Mouse (Mus musculus): ENCODE results near the gene Bricd5. TPM values are rescaled to one million over a fixed set of nuclear protein-coding genes. Genes with fewer than 3 reads are reported as not detected.
"Not testable (repeated sequence)": the region's sequence is repeated elsewhere in the genome, so short reads cannot be mapped to it uniquely, and the experiment has no call there.

Gene Bricd5
- total RNA-seq, 2 experiments from 2014 or later = 1.1 to 1.7 TPM

- ATAC-seq (replicated peaks; ENCODE audit: low FRiP score, poor library complexity, severe bottlenecking) = not testable (repeated sequence)
These were observed 18.0 kb upstream of the Bricd5 start for GRCm38 (mm10) chr17:24455523-24456206.

- ATAC-seq (replicated peaks; ENCODE audit: low FRiP score, poor library complexity, severe bottlenecking) = peak; percentile 76
These were observed 12.1 kb upstream of the Bricd5 start for GRCm38 (mm10) chr17:24461580-24461979.

- no peak for ATAC-seq (replicated peaks; ENCODE audit: low FRiP score, poor library complexity, severe bottlenecking)
These were observed 10.8 kb upstream of the Bricd5 start for GRCm38 (mm10) chr17:24462932-24463331.

- peak; percentile 16; the same call in 1 of the 2 replicates for ATAC-seq (replicated peaks; ENCODE audit: low FRiP score, poor library complexity, severe bottlenecking)
These were observed 10.1 kb upstream of the Bricd5 start for GRCm38 (mm10) chr17:24463374-24464133.

GRCm38 (mm10) chr17:24468636-24469246 is 4.9 kb upstream of the Bricd5 start:
- ATAC-seq (replicated peaks; ENCODE audit: low FRiP score, poor library complexity, severe bottlenecking) = no peak

- no peak for ATAC-seq (replicated peaks; ENCODE audit: low FRiP score, poor library complexity, severe bottlenecking)
These were observed 4.3 kb upstream of the Bricd5 start for GRCm38 (mm10) chr17:24469336-24469909.

- peak; percentile 91 for ATAC-seq (replicated peaks; ENCODE audit: low FRiP score, poor library complexity, severe bottlenecking)
These were observed 3.6 kb upstream of the Bricd5 start, which contains the start of the genes E4f1 and Pgp for GRCm38 (mm10) chr17:24469910-24470602. E4f1 (minus strand) TSS chr17:24470313. Pgp (plus strand) TSS chr17:24470392.

- peak; percentile 19 for ATAC-seq (replicated peaks; ENCODE audit: low FRiP score, poor library complexity, severe bottlenecking)
These were observed 2.8 kb upstream of the Bricd5 start for GRCm38 (mm10) chr17:24470701-24471527.

GRCm38 (mm10) chr17:24472512-24472911 is 1.2 kb upstream of the Bricd5 start:
- no peak for ATAC-seq (replicated peaks; ENCODE audit: low FRiP score, poor library complexity, severe bottlenecking)

- no peak for ATAC-seq (replicated peaks; ENCODE audit: low FRiP score, poor library complexity, severe bottlenecking)
These were observed 873 bp downstream of the Bricd5 start for GRCm38 (mm10) chr17:24474557-24474956.

- no peak for ATAC-seq (replicated peaks; ENCODE audit: low FRiP score, poor library complexity, severe bottlenecking)
These were observed 1.9 kb downstream of the Bricd5 start for GRCm38 (mm10) chr17:24475586-24475985.

GRCm38 (mm10) chr17:24476022-24476776 is 2.5 kb downstream of the Bricd5 start:
- ATAC-seq (replicated peaks; ENCODE audit: low FRiP score, poor library complexity, severe bottlenecking) = no peak

GRCm38 (mm10) chr17:24477053-24477984 is 3.6 kb downstream of the Bricd5 start:
- ATAC-seq (replicated peaks; ENCODE audit: low FRiP score, poor library complexity, severe bottlenecking) = no peak

GRCm38 (mm10) chr17:24477985-24478600 is 4.4 kb downstream of the Bricd5 start:
- ATAC-seq (replicated peaks; ENCODE audit: low FRiP score, poor library complexity, severe bottlenecking) = peak; percentile 8

GRCm38 (mm10) chr17:24478663-24479380 is 5.1 kb downstream of the Bricd5 start, which contains the start of gene Mlst8:
Mlst8 (minus strand) TSS chr17:24479078.
- ATAC-seq (replicated peaks; ENCODE audit: low FRiP score, poor library complexity, severe bottlenecking) = peak; percentile 91

- no peak for ATAC-seq (replicated peaks; ENCODE audit: low FRiP score, poor library complexity, severe bottlenecking)
These were observed 5.7 kb downstream of the Bricd5 start for GRCm38 (mm10) chr17:24479431-24479830.

All from erythroblast, adult 5-6 weeks (primary cell).